Mouse (Mus musculus) thymus, postnatal 0 days (tissue): Measurements from ENCODE around the gene Ccndbp1. TPM values are rescaled to one million over a fixed set of nuclear protein-coding genes. Genes with fewer than 3 reads are reported as not detected.

Source experiments
- microRNA-seq: library from miRNA; unstranded; fragments of <30 nt; microRNA quantifications from one replicate; pipeline ENCODE4, GENCODE M21; 2016; ENCODE audit warnings: borderline number of aligned reads
- polyA plus RNA-seq: library from polyadenylated mRNA; unstranded; fragments of >200 nt; fragmentation: Nextera tagmentation; extraction: Ambion mirVana; gene quantifications from 2 replicates; pipeline ENCODE4 v1.2.1, GENCODE M21; 2015

The Ccndbp1 gene
- polyA plus RNA-seq, 1 experiment from 2014 or later: 85.9 TPM

Small RNAs within 50 kb of the gene (microRNA-seq; reads per million reads assigned to microRNA genes)
- gene Gm44325: not detected

Other genes with a start within 250 kb of the Ccndbp1 start
- gene Cdan1, start 158.3 kb upstream of the Ccndbp1 start, polyA plus RNA-seq: 8.2 and 8.7 TPM in 2 replicates
- gene Ttbk2, start 157.8 kb upstream of the Ccndbp1 start, polyA plus RNA-seq: 2.7 and 3.7 TPM in 2 replicates
- gene Ubr1, start 37.7 kb upstream of the Ccndbp1 start, polyA plus RNA-seq: 23.1 and 28.6 TPM in 2 replicates
- gene Tmem62, start 31.4 kb upstream of the Ccndbp1 start, polyA plus RNA-seq: 3.0 and 4.7 TPM in 2 replicates
- gene Epb42, start 28.7 kb downstream of the Ccndbp1 start, polyA plus RNA-seq: 0.30 and 0.46 TPM in 2 replicates
- gene Tgm5, start 77.4 kb downstream of the Ccndbp1 start, polyA plus RNA-seq: 0.31 and 0.42 TPM in 2 replicates
- gene Tgm7, start 101.4 kb downstream of the Ccndbp1 start, polyA plus RNA-seq: 0.37 and 0.38 TPM in 2 replicates
- 20.3 and 21.3 TPM in 2 replicates for gene Adal, start 132.0 kb downstream of the Ccndbp1 start, polyA plus RNA-seq
- gene Lcmt2, start 132.2 kb downstream of the Ccndbp1 start, polyA plus RNA-seq: 23.4 and 25.5 TPM in 2 replicates
- 45.5 and 51.2 TPM in 2 replicates for gene Tubgcp4, start 162.3 kb downstream of the Ccndbp1 start, polyA plus RNA-seq
- 9.4 and 11.5 TPM in 2 replicates for gene Zscan29, start 162.7 kb downstream of the Ccndbp1 start, polyA plus RNA-seq